Mouse (Mus musculus) embryonic facial prominence, embryonic 11.5 days (tissue): ENCODE measurements around the gene Mtfp1. TPM values are rescaled to one million over a fixed set of nuclear protein-coding genes. Genes with fewer than 3 reads are reported as not detected.

Experiments
- ATAC-seq: fragments of 200-750 bp; cut with Nextera tagmentation; replicated peaks from 2 replicates; pipeline ENCODE4 v1.8.0; 2017; ENCODE audit warnings: low read depth; ENCODE audit not compliant: insufficient number of reproducible peaks, low FRiP score, low TSS enrichment
- DNase-seq: peaks from one replicate; pipeline ENCODE4 v3.0.0-alpha.2; 2015; ENCODE audit warnings: low spot score
- H3K27ac ChIP-seq: fragments of 300-500 bp; sonication (generic); replicated peaks from 2 replicates; pipeline ENCODE4 v1.5.1; 2014; ENCODE audit warnings: mild to moderate bottlenecking, low read depth, low read length, control low read depth
- H3K27me3 ChIP-seq: fragments of 300-500 bp; sonication (generic); 2 replicates; pipeline ENCODE4 v1.6.1; 2014; ENCODE audit warnings: mild to moderate bottlenecking, low read length, moderate library complexity, mixed read lengths; ENCODE audit not compliant: control insufficient read depth, insufficient read depth
- H3K36me3 ChIP-seq: fragments of 300-500 bp; sonication (generic); replicated peaks from 2 replicates; pipeline ENCODE4 v1.6.1; 2014; ENCODE audit warnings: low read depth, mild to moderate bottlenecking, low read length, moderate library complexity, mixed read lengths; ENCODE audit not compliant: control insufficient read depth, insufficient read depth
- H3K4me1 ChIP-seq: fragments of 300-500 bp; sonication (generic); 2 replicates; pipeline ENCODE4 v1.6.1; 2014; ENCODE audit warnings: low read length, mixed read lengths; ENCODE audit not compliant: control insufficient read depth, insufficient read depth
- H3K4me2 ChIP-seq: fragments of 300-500 bp; sonication (generic); 2 replicates; pipeline ENCODE4 v1.6.1; 2014; ENCODE audit warnings: low read depth, mild to moderate bottlenecking, control low read depth, low read length, moderate library complexity
- H3K4me3 ChIP-seq: fragments of 300-500 bp; sonication (generic); 2 replicates; pipeline ENCODE4 v1.5.1; 2014; ENCODE audit warnings: low read depth, low read length, control low read depth
- H3K9ac ChIP-seq: fragments of 300-500 bp; sonication (generic); replicated peaks from 2 replicates; pipeline ENCODE4 v1.6.1; 2014; ENCODE audit warnings: mild to moderate bottlenecking, control low read depth, low read length
- H3K9me3 ChIP-seq: fragments of 300-500 bp; sonication (generic); replicated peaks from 2 replicates; pipeline ENCODE4 v1.6.1; 2016; ENCODE audit warnings: mild to moderate bottlenecking, low read length, inconsistent platforms, mixed read lengths; ENCODE audit not compliant: control insufficient read depth
- WGBS: fragments of 180-500 bp; shearing (Covaris S2); extraction: QIAGEN DNeasy Blood & Tissue Kit; methylation state at CpG from one replicate; pipeline ENCODE4 v1.1.7; 2014; 5-methylcytosine and 5-hydroxymethylcytosine counted together
- polyA plus RNA-seq: library from polyadenylated mRNA; unstranded; fragments of >200 nt; fragmentation: Nextera tagmentation; extraction: Ambion mirVana; gene quantifications from 2 replicates; pipeline ENCODE4 v1.2.1, GENCODE M21; 2014

Mtfp1 gene
- polyA plus RNA-seq, 1 experiment from 2014 or later: 8.7 TPM

DNA sequence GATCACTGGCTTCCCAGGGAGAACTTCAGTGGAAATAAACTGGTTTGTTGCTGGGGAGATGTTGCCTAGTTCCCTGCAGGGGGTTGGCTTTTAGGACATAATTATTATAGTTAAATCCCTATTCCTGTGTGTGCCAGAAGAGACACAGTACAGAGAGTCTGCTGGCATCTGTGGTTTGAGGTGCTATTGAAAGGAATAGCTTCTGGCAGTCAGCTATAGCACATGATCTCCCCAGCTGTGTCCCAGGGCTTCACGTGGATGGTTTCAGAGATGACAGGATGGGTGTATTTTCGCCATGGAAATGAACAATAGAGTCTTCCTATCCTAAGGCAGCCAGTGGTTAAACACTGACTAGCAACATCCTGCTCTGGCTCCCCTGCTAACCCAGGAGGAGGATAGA lies 8.0 kb downstream of the Mtfp1 start:
- H3K9me3 ChIP-seq: no peaks in the 10 kb centered on the region
- ATAC-seq (no peak), DNase-seq (no peak)
- H3K36me3 ChIP-seq: no peaks in the 10 kb centered on the region
- no peak overlapping the region for H3K4me2 ChIP-seq
- H3K4me1 ChIP-seq: no peaks in the 10 kb centered on the region
- no peaks in the 10 kb centered on the region for H3K27me3 ChIP-seq
- H3K4me3 ChIP-seq: no peak overlapping the region
- WGBS: 53% methylated on average over 2 of the region's 2 CpGs
- H3K9ac ChIP-seq: no peak overlapping the region
- no peak overlapping the region for H3K27ac ChIP-seq

DNA sequence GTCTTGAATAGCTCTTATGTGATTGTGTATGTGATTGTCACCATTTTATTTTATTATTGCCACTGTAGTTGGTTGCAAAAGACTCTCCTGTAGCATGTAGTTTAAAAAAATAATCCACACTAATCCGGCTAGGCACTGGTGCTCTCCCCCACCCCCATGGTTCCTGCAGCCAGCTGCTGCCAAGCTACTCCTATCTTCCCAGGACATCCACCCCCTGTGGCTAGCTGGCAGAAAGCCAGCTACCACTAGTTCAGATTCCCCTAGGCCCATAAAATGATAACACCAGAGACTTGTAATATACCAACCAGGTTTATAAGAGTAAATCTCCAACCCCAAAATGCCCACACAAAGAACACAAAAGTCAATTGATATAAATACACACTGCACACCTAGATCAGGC lies 9.0 kb downstream of the Mtfp1 start:
- H3K9me3 ChIP-seq: no peaks in the 10 kb centered on the region
- DNase-seq (no peak), ATAC-seq (no peak)
- H3K27ac ChIP-seq: no peak overlapping the region
- H3K4me1 ChIP-seq: no peaks in the 10 kb centered on the region
- WGBS: 78% methylated on average over 1 of the region's 1 CpGs
- no peak overlapping the region for H3K4me3 ChIP-seq
- no peaks in the 10 kb centered on the region for H3K36me3 ChIP-seq
- no peak overlapping the region for H3K9ac ChIP-seq
- H3K4me2 ChIP-seq: no peak overlapping the region
- no peaks in the 10 kb centered on the region for H3K27me3 ChIP-seq

DNA sequence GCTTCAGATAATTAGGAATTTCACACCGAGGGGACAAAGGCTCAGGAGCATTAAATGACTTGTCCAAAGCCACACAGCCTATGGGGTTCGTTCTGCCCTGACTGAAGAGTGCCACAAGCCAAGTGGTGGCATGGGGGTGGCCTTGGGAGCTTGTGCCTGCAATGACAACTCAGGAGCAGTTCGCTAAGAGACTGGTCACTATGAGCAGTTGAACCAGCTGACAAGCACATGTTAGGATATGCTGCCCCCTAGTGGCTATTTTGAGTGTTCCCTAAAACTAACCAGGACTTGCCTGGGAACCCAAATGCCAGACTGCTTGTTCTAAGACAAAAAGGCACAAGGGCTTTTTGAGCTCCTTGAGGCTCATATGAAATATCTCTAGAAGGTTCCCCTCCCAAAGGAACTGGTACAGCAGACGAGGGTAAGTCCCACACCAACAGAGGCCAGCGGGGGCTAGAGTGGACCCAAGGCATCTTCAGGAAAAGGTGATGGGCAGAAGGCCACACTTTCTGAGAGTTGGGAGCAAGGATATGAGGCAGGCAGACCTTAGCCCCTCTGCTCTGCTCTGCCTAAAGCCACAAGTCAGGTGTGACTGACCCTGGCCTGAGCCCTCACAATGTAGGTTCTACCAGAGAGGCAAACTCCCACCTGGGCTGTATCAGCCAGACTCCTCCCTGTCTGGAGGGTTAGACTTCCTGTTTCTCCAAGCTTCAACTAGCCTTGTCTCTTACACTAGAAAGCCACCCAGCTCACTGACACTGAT lies 11.7 kb downstream of the Mtfp1 start:
- H3K4me1 ChIP-seq: no peaks in the 10 kb centered on the region
- no peaks in the 10 kb centered on the region for H3K27me3 ChIP-seq
- no peak overlapping the region for H3K4me3 ChIP-seq
- DNase-seq (peak; percentile 92), ATAC-seq (no peak; the same call in 1 of the 2 replicates)
- H3K27ac ChIP-seq: no peak overlapping the region
- H3K36me3 ChIP-seq: no peaks in the 10 kb centered on the region
- no peak overlapping the region for H3K9ac ChIP-seq
- H3K4me2 ChIP-seq: no peak overlapping the region
- 35% methylated on average over 5 of the region's 5 CpGs for WGBS
- H3K9me3 ChIP-seq: no peaks in the 10 kb centered on the region

DNA sequence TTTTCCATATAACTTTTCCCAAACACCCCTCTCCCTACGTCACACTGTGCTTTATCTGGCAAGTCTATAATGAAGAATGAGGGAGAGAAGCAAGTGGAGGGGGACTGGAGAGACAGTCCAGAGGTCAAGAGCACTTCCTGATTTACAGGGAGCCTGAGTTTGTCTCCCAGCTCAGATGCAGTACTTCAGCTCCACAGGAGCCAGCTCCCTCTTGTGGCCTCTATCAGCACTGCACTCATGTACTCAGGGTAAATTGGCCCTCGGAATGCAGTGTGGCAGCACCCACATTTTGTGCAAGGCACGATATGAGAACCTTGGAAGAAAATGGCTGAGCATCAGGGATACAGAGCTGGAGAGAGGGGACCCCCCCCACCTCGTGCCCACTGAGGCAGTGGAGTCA lies 15.0 kb downstream of the Mtfp1 start:
- no peaks in the 10 kb centered on the region for H3K36me3 ChIP-seq
- no peak overlapping the region for H3K4me3 ChIP-seq
- H3K4me1 ChIP-seq: no peaks in the 10 kb centered on the region
- H3K4me2 ChIP-seq: no peak overlapping the region
- ATAC-seq: no peak
- H3K9ac ChIP-seq: no peak overlapping the region
- H3K27ac ChIP-seq: no peak overlapping the region
- no peaks in the 10 kb centered on the region for H3K27me3 ChIP-seq
- DNase-seq: peak; percentile 74
- no peaks in the 10 kb centered on the region for H3K9me3 ChIP-seq
- WGBS: 18% methylated on average over 4 of the region's 4 CpGs

DNA sequence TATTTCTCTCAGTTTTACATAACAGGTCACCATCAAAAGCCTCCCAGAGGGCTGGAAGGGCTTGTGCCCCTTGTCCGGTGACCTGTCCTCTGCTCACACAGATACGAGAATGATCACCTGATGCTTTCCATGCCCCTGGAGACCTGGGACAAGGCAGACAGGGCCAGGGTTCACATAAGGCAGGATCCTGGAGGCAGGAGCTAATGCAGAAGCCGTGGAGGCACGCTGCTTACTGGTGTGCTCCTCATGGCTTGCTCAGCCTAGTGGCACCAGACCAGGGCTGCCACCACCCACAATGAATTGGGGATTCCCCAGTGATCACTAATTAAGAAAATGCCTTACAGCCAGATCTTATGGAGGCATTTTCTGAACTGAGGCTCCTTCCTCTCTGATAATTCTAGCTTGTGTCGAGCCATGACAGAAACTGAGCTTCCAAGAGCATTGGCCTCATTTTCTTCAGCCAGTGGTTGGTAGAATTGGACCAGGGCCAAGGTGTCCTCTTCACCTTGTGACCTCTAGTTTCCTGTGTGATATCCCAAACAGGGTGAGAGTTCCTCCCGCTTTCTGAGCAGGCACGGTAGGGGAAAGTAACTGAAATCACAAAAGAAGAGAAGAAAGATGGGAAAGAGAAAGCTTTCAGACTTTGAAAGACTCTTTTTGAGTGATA lies 16.8 kb downstream of the Mtfp1 start:
- no peak overlapping the region for H3K4me2 ChIP-seq
- no peaks in the 10 kb centered on the region for H3K27me3 ChIP-seq
- no peak overlapping the region for H3K9ac ChIP-seq
- 84% methylated on average over 7 of the region's 7 CpGs for WGBS
- no peaks in the 10 kb centered on the region for H3K36me3 ChIP-seq
- H3K27ac ChIP-seq: no peak overlapping the region
- no peaks in the 10 kb centered on the region for H3K4me1 ChIP-seq
- H3K4me3 ChIP-seq: no peak overlapping the region
- DNase-seq (no peak), ATAC-seq (no peak)
- H3K9me3 ChIP-seq: no peaks in the 10 kb centered on the region

DNA sequence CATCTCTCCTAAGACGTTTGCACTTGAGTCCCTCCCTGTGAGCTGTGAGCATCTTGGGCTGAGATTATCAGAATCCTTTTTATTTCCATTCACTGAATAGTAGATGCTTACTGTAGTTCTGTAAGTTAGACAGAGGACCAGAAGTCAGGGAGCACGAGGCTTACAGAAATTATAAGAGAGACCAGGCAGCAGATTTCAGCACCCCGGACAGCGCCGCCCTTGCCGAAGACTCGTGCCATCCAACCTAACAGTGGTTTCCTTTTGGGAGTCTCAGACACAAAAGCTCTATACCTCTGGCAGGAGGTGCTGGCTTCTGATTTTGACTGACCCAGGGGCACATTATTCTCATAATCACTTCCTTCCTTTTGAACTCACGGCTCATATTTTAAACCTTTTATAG lies 18.6 kb downstream of the Mtfp1 start:
- H3K36me3 ChIP-seq: no peaks in the 10 kb centered on the region
- no peak overlapping the region for H3K9ac ChIP-seq
- H3K4me2 ChIP-seq: no peak overlapping the region
- no peaks in the 10 kb centered on the region for H3K27me3 ChIP-seq
- DNase-seq: peak; percentile 84
- no peaks in the 10 kb centered on the region for H3K9me3 ChIP-seq
- 12% methylated on average over 8 of the region's 8 CpGs for WGBS
- H3K4me1 ChIP-seq: no peaks in the 10 kb centered on the region
- no peak overlapping the region for H3K27ac ChIP-seq
- no peak for ATAC-seq
- H3K4me3 ChIP-seq: no peak overlapping the region

DNA sequence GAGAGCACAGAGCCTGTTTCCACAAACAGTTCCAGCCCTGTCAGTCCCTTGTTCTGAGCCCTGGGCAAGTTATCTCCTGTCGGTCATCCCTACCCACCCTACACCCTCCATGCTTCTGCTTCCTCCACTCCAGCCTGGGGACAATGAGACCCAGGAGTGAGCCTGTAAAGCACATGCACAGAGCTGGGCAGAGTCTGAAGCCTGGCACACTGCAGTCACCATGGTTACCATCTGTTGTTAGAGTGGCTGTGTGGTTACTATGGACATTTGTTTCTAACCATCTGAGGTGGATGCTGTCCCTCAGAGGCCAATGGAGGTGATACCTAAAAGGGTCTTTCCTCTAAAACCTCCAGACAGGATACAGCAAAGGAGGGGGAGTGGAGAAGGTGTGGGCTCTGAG lies 25.6 kb downstream of the Mtfp1 start:
- Histone ChIP-seq H3K27ac (no peak overlapping the region), H3K9me3 (no peaks in the 10 kb centered on the region), H3K27me3 (no peaks in the 10 kb centered on the region), H3K36me3 (no peaks in the 10 kb centered on the region), H3K4me1 (no peaks in the 10 kb centered on the region), H3K4me2 (no peak overlapping the region), H3K4me3 (no peak overlapping the region), H3K9ac (no peak overlapping the region)
- DNase-seq: no peak
- no peak for ATAC-seq
- 78% methylated on average over 1 of the region's 1 CpGs for WGBS

DNA sequence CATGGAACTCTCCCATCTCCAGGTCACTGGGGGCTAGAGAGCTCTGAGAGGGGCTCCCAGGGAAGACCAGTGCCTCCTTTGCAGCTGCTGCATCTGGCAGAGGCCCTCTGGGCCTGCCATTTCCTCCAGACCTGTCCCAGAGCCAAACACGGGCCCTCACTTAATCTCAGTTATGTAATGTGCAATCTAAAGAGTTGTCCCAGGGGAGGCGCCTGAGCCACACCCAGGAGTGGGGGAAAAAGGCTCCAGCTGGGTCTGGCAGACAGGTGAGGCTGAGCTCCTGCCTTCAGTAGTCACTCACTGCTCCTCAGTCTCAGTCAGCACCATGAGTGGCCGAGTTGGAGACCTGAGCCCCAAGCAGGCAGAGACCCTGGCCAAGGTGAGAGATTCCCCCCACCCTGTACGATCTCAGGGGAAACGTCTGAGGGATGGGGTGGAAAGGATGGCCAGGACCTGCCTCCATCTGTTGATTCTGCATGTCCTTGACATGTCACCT lies 30.6 kb downstream of the Mtfp1 start, which contains the start of gene Sec14l3:
Gene Sec14l3 (plus strand): TSS at position 215 of the 496 bp plus-strand sequence.
- ATAC-seq (no peak), DNase-seq (no peak)
- H3K27ac ChIP-seq: no peak within 1 kb of the TSS
- no peaks in the 10 kb centered on the region for H3K4me1 ChIP-seq
- H3K9ac ChIP-seq: no peak within 1 kb of the TSS
- H3K9me3 ChIP-seq: no peaks in the 10 kb centered on the region
- no peaks in the 10 kb centered on the region for H3K36me3 ChIP-seq
- H3K4me3 ChIP-seq: no peak within 1 kb of the TSS
- H3K4me2 ChIP-seq: no peak within 1 kb of the TSS
- H3K27me3 ChIP-seq: no peaks in the 10 kb centered on the region
- WGBS: 66% methylated on average over 5 of the region's 5 CpGs
